Mouse (Mus musculus) gastrocnemius, postnatal 36 days (tissue): ENCODE measurements at regions not wholly inside any gene's neighbourhood (a gene's known extent, or its start where the extent isn't known, plus 50 kb on each side); places are given as distances from the start of the nearest gene placed in this dataset.
"Not testable (repeated sequence)": the region's sequence is repeated elsewhere in the genome, so short reads cannot be mapped to it uniquely, and the experiment has no call there.

Experiments used
- DNase-seq, 2 experiments: peaks; one replicate each; pipeline ENCODE4 v3.0.0; 2022
- intact Hi-C: fragments of 180-260 bp; cut with DNase I; formaldehyde crosslinking; loops from one replicate; pipeline ENCODE4 v1.15.1; 2025

GRCm38 (mm10) chr13:57070479-57070878 lies 174.7 kb upstream of the Trpc7 start:
- intact Hi-C loops, result no loop called here
- no peak for DNase-seq

GRCm38 (mm10) chr13:57061656-57062055 lies 165.9 kb upstream of the Trpc7 start:
- intact Hi-C loops, result no loop called here
- no peak for DNase-seq

- no peak for DNase-seq
- intact Hi-C loops, result no loop called here
Measured at GRCm38 (mm10) chr13:57061074-57061473, 165.3 kb upstream of the Trpc7 start.

GRCm38 (mm10) chr13:57056786-57057185 lies 161.0 kb upstream of the Trpc7 start:
- no peak for DNase-seq
- intact Hi-C loops, result no loop called here

GRCm38 (mm10) chr13:57055409-57056195 lies 159.8 kb upstream of the Trpc7 start:
- intact Hi-C loops, result no loop called here
- DNase-seq, result no peak

- intact Hi-C loops, result no loop called here
Measured at GRCm38 (mm10) chr13:57053361-57053760, 157.6 kb upstream of the Trpc7 start.

GRCm38 (mm10) chr13:57046130-57046529 lies 150.3 kb upstream of the Trpc7 start:
- intact Hi-C loops, DNase-seq: not testable (repeated sequence)

More at GRCm38 (mm10) chr13:57053361-57053760, 157.6 kb upstream of the Trpc7 start:
- DNase-seq, result no peak

GRCm38 (mm10) chr13:57044455-57044854 lies 148.7 kb upstream of the Trpc7 start:
- no peak for DNase-seq
- intact Hi-C loops, result no loop called here

GRCm38 (mm10) chr13:57043316-57043974 lies 147.7 kb upstream of the Trpc7 start:
- no peak for DNase-seq

GRCm38 (mm10) chr13:57042514-57042913 lies 146.7 kb upstream of the Trpc7 start:
- intact Hi-C loops, result no loop called here
- DNase-seq, result no peak

More at GRCm38 (mm10) chr13:57043316-57043974, 147.7 kb upstream of the Trpc7 start:
- intact Hi-C loops, result no loop called here

- intact Hi-C loops, result no loop called here
- DNase-seq, result no peak
Measured at GRCm38 (mm10) chr13:57032871-57033270, 137.1 kb upstream of the Trpc7 start.

- intact Hi-C loops, result no loop called here
- no peak for DNase-seq
Measured at GRCm38 (mm10) chr13:57017553-57018341, 122.0 kb upstream of the Trpc7 start.

GRCm38 (mm10) chr13:57016465-57017272 lies 120.9 kb upstream of the Trpc7 start:
- intact Hi-C loops, result no loop called here

GRCm38 (mm10) chr13:57007236-57007635 lies 111.4 kb upstream of the Trpc7 start:
- DNase-seq, intact Hi-C loops: not testable (repeated sequence)

More at GRCm38 (mm10) chr13:57016465-57017272, 120.9 kb upstream of the Trpc7 start:
- no peak for DNase-seq

- DNase-seq, result no peak
- intact Hi-C loops, result no loop called here
Measured at GRCm38 (mm10) chr13:57003565-57004132, 107.9 kb upstream of the Trpc7 start.

GRCm38 (mm10) chr13:56992022-56992421 lies 96.2 kb upstream of the Trpc7 start:
- no peak for DNase-seq
- intact Hi-C loops, result no loop called here

- intact Hi-C loops, result no loop called here
Measured at GRCm38 (mm10) chr13:56974063-56974462, 78.3 kb upstream of the Trpc7 start.

GRCm38 (mm10) chr13:56955358-56955757 lies 59.6 kb upstream of the Trpc7 start:
- DNase-seq, result no peak
- intact Hi-C loops, result no loop called here

More at GRCm38 (mm10) chr13:56974063-56974462, 78.3 kb upstream of the Trpc7 start:
- DNase-seq, result no peak

- intact Hi-C loops, result no loop called here
- DNase-seq, result no peak
Measured at GRCm38 (mm10) chr13:56948086-56948485, 52.3 kb upstream of the Trpc7 start.

- intact Hi-C loops, result no loop called here
- no peak for DNase-seq
Measured at GRCm38 (mm10) chr13:56947266-56947665, 51.5 kb upstream of the Trpc7 start.
